9 mouse cellular contexts compared by ENCODE assay signal in the genomic region with DNA sequence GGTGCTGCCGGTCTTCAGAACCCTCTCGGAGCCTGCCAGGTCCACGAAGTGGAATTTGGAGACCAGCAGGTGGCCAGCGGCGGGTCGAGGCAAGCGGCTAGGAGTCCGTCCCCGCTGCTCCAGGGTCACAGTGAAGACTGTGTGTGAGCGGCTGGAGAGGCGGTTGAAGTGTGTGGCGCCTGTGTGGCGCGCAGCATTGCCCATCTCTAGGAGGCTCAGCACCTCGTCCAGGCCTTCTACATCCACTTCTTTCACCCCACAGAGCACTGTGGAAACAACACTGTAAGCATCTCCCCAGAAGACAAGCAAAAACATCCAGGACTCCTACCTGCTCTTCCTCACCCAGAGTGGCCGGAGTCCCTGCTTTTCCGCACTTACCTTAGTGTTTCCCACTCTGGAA. TPM values are rescaled to one million over a fixed set of nuclear protein-coding genes. Genes with fewer than 3 reads are reported as not detected.
DNase-seq lines count a peak whose midpoint lies in the region; ATAC-seq and TF ChIP-seq lines count a peak whose summit lies in the region.
"Had no signal": no experiment of that assay in that cellular context is flagged by ENCODE, and none has a peak within 500 bp of the region (broad histone marks: within the 10 kb centered on the region; RNA-seq: fewer than 3 reads in every experiment).

No protein-coding gene starts in this region.

- no peak for TF ChIP-seq POLR2A in ES-Bruce4 (IDR thresholded peaks at IDR 0.05; ENCODE audit: insufficient read depth, low read length)

- no peaks in the 10 kb centered on the region for H3K9me3 ChIP-seq in heart, embryonic 14.5 days (ENCODE audit: control insufficient read depth, low read length)
- H3K9me3 ChIP-seq in ES-Bruce4 (replicated peaks; ENCODE audit: control insufficient read depth, insufficient read depth, low read length, poor library complexity, severe bottlenecking), result no peaks in the 10 kb centered on the region
- no peaks in the 10 kb centered on the region for H3K9me3 ChIP-seq in embryonic facial prominence, embryonic 15.5 days (replicated peaks)
- no peaks in the 10 kb centered on the region for H3K9me3 ChIP-seq in limb, embryonic 13.5 days

- peaks cover 2 to 6% of the 10 kb centered on the region in 2 experiments; a peak in 1 of 4 replicates for H3K4me1 ChIP-seq in heart, embryonic 14.5 days (ENCODE audit: control insufficient read depth in 2 of 2, insufficient read depth in 2 of 2, low read length in 2 of 2)
- H3K4me1 ChIP-seq in ES-Bruce4 (ENCODE audit: control insufficient read depth, insufficient read depth, low read length), result no peaks in the 10 kb centered on the region
- H3K4me1 ChIP-seq in embryonic facial prominence, embryonic 15.5 days, result peaks cover 27% of the 10 kb centered on the region
- peaks cover 15% of the 10 kb centered on the region for H3K4me1 ChIP-seq in limb, embryonic 13.5 days

- 39% methylated on average over 17 of the region's 17 CpGs for WGBS in heart, embryonic 14.5 days
- 48% methylated on average over 17 of the region's 17 CpGs for WGBS in embryonic facial prominence, embryonic 15.5 days
- WGBS in limb, embryonic 13.5 days, result 41% methylated on average over 17 of the region's 17 CpGs

- peaks cover 18% of the 10 kb centered on the region for H3K27me3 ChIP-seq in heart, embryonic 14.5 days (ENCODE audit: control insufficient read depth, insufficient read depth, low read length)
- H3K27me3 ChIP-seq in ES-Bruce4 (ENCODE audit: control insufficient read depth, insufficient read depth, low read length, poor library complexity, severe bottlenecking), result no peaks in the 10 kb centered on the region
- peaks cover 4% of the 10 kb centered on the region for H3K27me3 ChIP-seq in embryonic facial prominence, embryonic 15.5 days
- H3K27me3 ChIP-seq in limb, embryonic 13.5 days, result peaks cover 30% of the 10 kb centered on the region

- no peak for TF ChIP-seq CTCF in ES-Bruce4 (IDR thresholded peaks at IDR 0.05; ENCODE audit: low read depth, low read length)

- TF ChIP-seq EP300 in ES-Bruce4 (IDR thresholded peaks at IDR 0.05; ENCODE audit: insufficient read depth, low read depth, low read length), result no peak

- peaks cover 34% of the 10 kb centered on the region for H3K36me3 ChIP-seq in heart, embryonic 14.5 days (ENCODE audit: control insufficient read depth, insufficient read depth, low read length)
- H3K36me3 ChIP-seq in ES-Bruce4 (ENCODE audit: control insufficient read depth, insufficient read depth, low read length, poor library complexity, severe bottlenecking), result no peaks in the 10 kb centered on the region
- peaks cover 33% of the 10 kb centered on the region for H3K36me3 ChIP-seq in embryonic facial prominence, embryonic 15.5 days
- peaks cover 47% of the 10 kb centered on the region for H3K36me3 ChIP-seq in limb, embryonic 13.5 days

- DNase-seq in heart, adult 18-20 months, result no peak
- DNase-seq in layer of hippocampus, adult 9-11 months, result no peak
- no peak for DNase-seq in thymus, postnatal 10 days (ENCODE audit: low spot score in 2 of 2)
- no peak for DNase-seq in thymus, postnatal 25 days
- DNase-seq: lung, postnatal 14 days had no signal

- H3K9ac ChIP-seq in heart, embryonic 14.5 days (ENCODE audit: low read length), result peak overlapping the region; percentile 65
- peak overlapping the region; percentile 16; the same call in 1 of the 2 replicates for H3K9ac ChIP-seq in ES-Bruce4 (ENCODE audit: low read depth, poor library complexity, severe bottlenecking)
- no peak overlapping the region for H3K9ac ChIP-seq in embryonic facial prominence, embryonic 15.5 days
- H3K9ac ChIP-seq in limb, embryonic 13.5 days, result no peak overlapping the region; the same call in 1 of the 2 replicates

- H3K4me3 ChIP-seq in heart, embryonic 14.5 days (ENCODE audit: control insufficient read depth in 1 of 2, insufficient read depth in 1 of 2, low read depth in 1 of 2, low read length in 2 of 2), result no peak overlapping the region; a peak in 1 of 4 replicates
- H3K4me3 ChIP-seq in ES-Bruce4 (ENCODE audit: low read depth, low read length), result peak overlapping the region; percentile 63
- peak overlapping the region; percentile 43; the same call in 1 of the 2 replicates for H3K4me3 ChIP-seq in embryonic facial prominence, embryonic 15.5 days (replicated peaks)
- H3K4me3 ChIP-seq in limb, embryonic 13.5 days, result no peak overlapping the region

- ATAC-seq in heart, embryonic 14.5 days (ENCODE audit: insufficient number of reproducible peaks, insufficient read depth, low FRiP score, low read depth), result no peak
- ATAC-seq in embryonic facial prominence, embryonic 15.5 days (ENCODE audit: insufficient number of reproducible peaks, low FRiP score, low TSS enrichment, low read depth), result no peak
- ATAC-seq in limb, embryonic 13.5 days (ENCODE audit: low FRiP score, low read depth), result no peak

- H3K4me2 ChIP-seq in heart, embryonic 14.5 days (ENCODE audit: low read length), result peak overlapping the region; percentile 89
- no peak overlapping the region for H3K4me2 ChIP-seq in embryonic facial prominence, embryonic 15.5 days (replicated peaks)
- H3K4me2 ChIP-seq in limb, embryonic 13.5 days (replicated peaks), result peak overlapping the region; percentile 79

- H3K27ac ChIP-seq in heart, embryonic 14.5 days (replicated peaks in 1 of 2; ENCODE audit: control insufficient read depth in 1 of 2, insufficient read depth in 1 of 2, low read depth in 2 of 2, low read length in 2 of 2), result no peak overlapping the region
- H3K27ac ChIP-seq in ES-Bruce4 (ENCODE audit: insufficient read depth, low read length), result no peak overlapping the region
- no peak overlapping the region for H3K27ac ChIP-seq in embryonic facial prominence, embryonic 15.5 days (replicated peaks)
- no peak overlapping the region for H3K27ac ChIP-seq in limb, embryonic 13.5 days

RNA-seq across cellular contexts. Expression of gene Kif7, which starts 4.7 kb away (rescaled TPM):
- polyA plus RNA-seq in heart, embryonic 14.5 days (2014; fragmentation: Nextera tagmentation; extraction: Ambion mirVana), result 1.6 and 2.0 TPM in 2 replicates
- 1 to 10 TPM in 1 of 2 experiments, under 1 TPM in 1; 0.82 to 1.1 TPM for total RNA-seq in heart, adult 18-20 months (2021)
- 4.1 and 5.1 TPM in 2 replicates for polyA plus RNA-seq in ES-Bruce4 (2011; ENCODE audit: insufficient read depth, insufficient read length, low read depth, missing spikeins)
- polyA plus RNA-seq in embryonic facial prominence, embryonic 15.5 days (2015; fragmentation: Nextera tagmentation; extraction: Ambion mirVana), result 6.2 and 7.6 TPM in 2 replicates
- 6.5 and 6.9 TPM in 2 replicates for polyA plus RNA-seq in limb, embryonic 13.5 days (2015; fragmentation: Nextera tagmentation; extraction: Ambion mirVana)

RNA-seq across cellular contexts. Expression of gene Plin1, which starts 21.9 kb away (rescaled TPM):
- not detected in 2 replicates for polyA plus RNA-seq in heart, embryonic 14.5 days (2014; fragmentation: Nextera tagmentation; extraction: Ambion mirVana)
- total RNA-seq in heart, adult 18-20 months (2021), result 10 to 100 TPM in 1 of 2 experiments, 1 to 10 TPM in 1; 9.4 to 52.1 TPM
- 0.28 TPM in 1 of 2 replicates, not detected in the other for polyA plus RNA-seq in ES-Bruce4 (2011; ENCODE audit: insufficient read depth, insufficient read length, low read depth, missing spikeins)
- 0.05 TPM in 1 of 2 replicates, not detected in the other for polyA plus RNA-seq in embryonic facial prominence, embryonic 15.5 days (2015; fragmentation: Nextera tagmentation; extraction: Ambion mirVana)
- not detected in 2 replicates for polyA plus RNA-seq in limb, embryonic 13.5 days (2015; fragmentation: Nextera tagmentation; extraction: Ambion mirVana)

RNA-seq across cellular contexts. Expression of gene Pex11a, which starts 32.1 kb away (rescaled TPM):
- 9.4 and 9.8 TPM in 2 replicates for polyA plus RNA-seq in heart, embryonic 14.5 days (2014; fragmentation: Nextera tagmentation; extraction: Ambion mirVana)
- 10 to 100 TPM; 18.0 to 21.4 TPM for total RNA-seq in heart, adult 18-20 months (2021)
- polyA plus RNA-seq in ES-Bruce4 (2011; ENCODE audit: insufficient read depth, insufficient read length, low read depth, missing spikeins), result 7.8 and 8.7 TPM in 2 replicates
- polyA plus RNA-seq in embryonic facial prominence, embryonic 15.5 days (2015; fragmentation: Nextera tagmentation; extraction: Ambion mirVana), result 12.8 and 13.0 TPM in 2 replicates
- 9.9 and 11.7 TPM in 2 replicates for polyA plus RNA-seq in limb, embryonic 13.5 days (2015; fragmentation: Nextera tagmentation; extraction: Ambion mirVana)

RNA-seq across cellular contexts. Expression of gene Wdr93, which starts 32.1 kb away (rescaled TPM):
- 0.39 and 0.50 TPM in 2 replicates for polyA plus RNA-seq in heart, embryonic 14.5 days (2014; fragmentation: Nextera tagmentation; extraction: Ambion mirVana)
- total RNA-seq in heart, adult 18-20 months (2021), result under 1 TPM; 0.22 to 0.41 TPM
- polyA plus RNA-seq in ES-Bruce4 (2011; ENCODE audit: insufficient read depth, insufficient read length, low read depth, missing spikeins), result 0.97 and 1.9 TPM in 2 replicates
- 1.4 and 3.1 TPM in 2 replicates for polyA plus RNA-seq in embryonic facial prominence, embryonic 15.5 days (2015; fragmentation: Nextera tagmentation; extraction: Ambion mirVana)
- polyA plus RNA-seq in limb, embryonic 13.5 days (2015; fragmentation: Nextera tagmentation; extraction: Ambion mirVana), result 0.11 and 0.27 TPM in 2 replicates

RNA-seq across cellular contexts. Expression of gene Ticrr, which starts 50.8 kb away (rescaled TPM):
- 5.1 and 5.3 TPM in 2 replicates for polyA plus RNA-seq in heart, embryonic 14.5 days (2014; fragmentation: Nextera tagmentation; extraction: Ambion mirVana)
- total RNA-seq in heart, adult 18-20 months (2021), result under 1 TPM; 0.10 TPM
- polyA plus RNA-seq in ES-Bruce4 (2011; ENCODE audit: insufficient read depth, insufficient read length, low read depth, missing spikeins), result 36.7 and 41.1 TPM in 2 replicates
- polyA plus RNA-seq in embryonic facial prominence, embryonic 15.5 days (2015; fragmentation: Nextera tagmentation; extraction: Ambion mirVana), result 8.3 and 8.9 TPM in 2 replicates
- 9.1 and 9.7 TPM in 2 replicates for polyA plus RNA-seq in limb, embryonic 13.5 days (2015; fragmentation: Nextera tagmentation; extraction: Ambion mirVana)

Comparison
In these comparisons a context has a peak if more than half of its experiments do, and no peak if none do; other contexts are left out.
1. H3K4me3 ChIP-seq: peak in ES-Bruce4 (single experiment) and embryonic facial prominence, embryonic 15.5 days (single experiment); none in heart, embryonic 14.5 days (0 of 2) and limb, embryonic 13.5 days (single experiment).
2. H3K9ac ChIP-seq: peak in heart, embryonic 14.5 days (single experiment) and ES-Bruce4 (single experiment); none in embryonic facial prominence, embryonic 15.5 days (single experiment) and limb, embryonic 13.5 days (single experiment).